Mouse (Mus musculus) MEL (cell line): ENCODE measurements around the gene Limch1. TPM values are rescaled to one million over a fixed set of nuclear protein-coding genes. Genes with fewer than 3 reads are reported as not detected.

ENCODE experiments used
- DNase-seq: peaks from one replicate; pipeline ENCODE4 v3.0.0; 2011; ENCODE audit warnings: low read depth, low spot score
- H3K27ac ChIP-seq: 2 replicates; pipeline ENCODE4 v1.5.1; 2012; ENCODE audit warnings: low read depth, mild to moderate bottlenecking, control low read depth, low read length, moderate library complexity; ENCODE audit not compliant: control insufficient read depth
- H3K27me3 ChIP-seq, 2 experiments: fragments of 150-350 bp in 1 of 2; sonication (generic) in 1 of 2; 2 replicates each; pipeline ENCODE4 v1.6.1; 2012; ENCODE audit warnings: low read length in 2 of 2, mild to moderate bottlenecking in 2 of 2, improper control_type of control experiment in 1 of 2, moderate library complexity in 1 of 2; ENCODE audit not compliant: insufficient read depth in 2 of 2, control insufficient read depth in 1 of 2
- H3K36me3 ChIP-seq, 2 experiments: 2 replicates each; pipeline ENCODE4 v1.6.1; 2012 to 2014; ENCODE audit warnings: low read length in 2 of 2, improper control_type of control experiment in 1 of 2, inconsistent platforms in 1 of 2, mild to moderate bottlenecking in 1 of 2; ENCODE audit not compliant: insufficient read depth in 2 of 2, control insufficient read depth in 1 of 2
- H3K4me1 ChIP-seq, 2 experiments: fragments of 150-350 bp in 1 of 2; sonication (generic) in 1 of 2; 2 replicates each; pipeline ENCODE4 v1.6.1; 2012; ENCODE audit warnings: low read length in 2 of 2, improper control_type of control experiment in 1 of 2, mild to moderate bottlenecking in 1 of 2; ENCODE audit not compliant: insufficient read depth in 2 of 2, control insufficient read depth in 1 of 2
- H3K4me3 ChIP-seq, 2 experiments: fragments of 150-350 bp in 1 of 2; sonication (generic) in 1 of 2; 2 replicates each; pipeline ENCODE4 v1.5.1; 2012; ENCODE audit warnings: low read depth in 2 of 2, low read length in 2 of 2, mild to moderate bottlenecking in 2 of 2, moderate library complexity in 2 of 2, control low read depth in 1 of 2, improper control_type of control experiment in 1 of 2; ENCODE audit not compliant: control insufficient read depth in 1 of 2, insufficient read depth in 1 of 2
- H3K79me2 ChIP-seq: 2 replicates; pipeline ENCODE4 v1.6.1; 2012; ENCODE audit warnings: mild to moderate bottlenecking, low read length, moderate library complexity; ENCODE audit not compliant: control insufficient read depth, poor library complexity, insufficient read depth
- H3K9ac ChIP-seq: 2 replicates; pipeline ENCODE4 v1.6.1; 2012; ENCODE audit warnings: low read depth, mild to moderate bottlenecking, control low read depth, low read length, moderate library complexity; ENCODE audit not compliant: control insufficient read depth, poor library complexity, severe bottlenecking
- H3K9me3 ChIP-seq: fragments of 150-350 bp; sonication (generic); replicated peaks from 2 replicates; pipeline ENCODE4 v1.6.1; 2012; ENCODE audit warnings: mild to moderate bottlenecking, low read length, improper control_type of control experiment, moderate library complexity; ENCODE audit not compliant: insufficient read depth
- CHD2 ChIP-seq: IDR thresholded peaks from 2 replicates; pipeline ENCODE4 v1.6.1; 2011; ENCODE audit warnings: low read length, improper control_type of control experiment
- CTCF ChIP-seq, 3 experiments: IDR thresholded peaks in 2 of 3; conservative IDR thresholded peaks in 1 of 3; 2 replicates each; pipeline ENCODE4 v1.5.1; 2011 to 2012; ENCODE audit warnings: low read length in 3 of 3, low read depth in 2 of 3, mild to moderate bottlenecking in 2 of 3, improper control_type of control experiment in 1 of 3, inconsistent platforms in 1 of 3, mixed read lengths in 1 of 3, moderate library complexity in 1 of 3; ENCODE audit not compliant: control insufficient read depth in 1 of 3, insufficient read depth in 1 of 3, poor library complexity in 1 of 3, severe bottlenecking in 1 of 3
- EP300 ChIP-seq, 2 experiments: IDR thresholded peaks; 2 replicates each; pipeline ENCODE4 v1.6.1; 2011; ENCODE audit warnings: improper control_type of control experiment in 2 of 2, low read length in 2 of 2, low read depth in 1 of 2, mild to moderate bottlenecking in 1 of 2
- ETS1 ChIP-seq: IDR thresholded peaks from 2 replicates; pipeline ENCODE4 v1.6.1; 2012; ENCODE audit warnings: low read depth, mild to moderate bottlenecking, inconsistent platforms, low read length, improper control_type of control experiment, moderate library complexity
- GABPA ChIP-seq: IDR thresholded peaks from 2 replicates; pipeline ENCODE4 v1.6.1; 2012; ENCODE audit warnings: low read depth, mild to moderate bottlenecking, inconsistent platforms, low read length, improper control_type of control experiment, moderate library complexity
- HCFC1 ChIP-seq: IDR thresholded peaks from 2 replicates; pipeline ENCODE4 v1.6.1; 2012; ENCODE audit warnings: low read depth, mild to moderate bottlenecking, inconsistent platforms, low read length, improper control_type of control experiment, moderate library complexity
- JUND ChIP-seq: IDR thresholded peaks from 2 replicates; pipeline ENCODE4 v1.6.1; 2011; ENCODE audit warnings: low read depth, mild to moderate bottlenecking, improper control_type of control experiment, low read length
- MAFK ChIP-seq: IDR thresholded peaks from 2 replicates; pipeline ENCODE4 v1.6.1; 2011; ENCODE audit warnings: low read depth, mild to moderate bottlenecking, low read length, improper control_type of control experiment, borderline replicate concordance
- MXI1 ChIP-seq: IDR thresholded peaks from 2 replicates; pipeline ENCODE4 v1.6.1; 2011; ENCODE audit warnings: mild to moderate bottlenecking, low read depth, low read length, improper control_type of control experiment
- NRF1 ChIP-seq: IDR thresholded peaks from 2 replicates; pipeline ENCODE4 v1.6.1; 2014; ENCODE audit warnings: low read depth, mild to moderate bottlenecking, inconsistent platforms, low read length, improper control_type of control experiment, moderate library complexity; ENCODE audit not compliant: poor library complexity, insufficient read depth, severe bottlenecking
- POLR2AphosphoS2 ChIP-seq: IDR thresholded peaks from 2 replicates; pipeline ENCODE4 v1.6.1; 2011; ENCODE audit warnings: low read length, improper control_type of control experiment
- TCF12 ChIP-seq: IDR thresholded peaks from 2 replicates; pipeline ENCODE4 v1.6.1; 2014; ENCODE audit warnings: low read depth, mild to moderate bottlenecking, inconsistent platforms, low read length, improper control_type of control experiment, moderate library complexity
- UBTF ChIP-seq: IDR thresholded peaks from 2 replicates; pipeline ENCODE4 v1.6.1; 2012; ENCODE audit warnings: low read depth, mild to moderate bottlenecking, inconsistent platforms, low read length, improper control_type of control experiment, moderate library complexity, borderline replicate concordance; ENCODE audit not compliant: insufficient read depth
- USF1 ChIP-seq: IDR thresholded peaks from 2 replicates; pipeline ENCODE4 v1.6.1; 2014; ENCODE audit warnings: low read depth, mild to moderate bottlenecking, inconsistent platforms, low read length, improper control_type of control experiment, moderate library complexity
- USF2 ChIP-seq, 2 experiments: IDR thresholded peaks; 2 replicates each; pipeline ENCODE4 v1.6.1; 2011 to 2012; ENCODE audit warnings: improper control_type of control experiment in 2 of 2, low read length in 2 of 2, borderline replicate concordance in 1 of 2, inconsistent platforms in 1 of 2, low read depth in 1 of 2, mild to moderate bottlenecking in 1 of 2; ENCODE audit not compliant: insufficient read depth in 1 of 2
- ZC3H11A ChIP-seq: IDR thresholded peaks from 2 replicates; pipeline ENCODE4 v1.6.1; 2012; ENCODE audit warnings: low read depth, mild to moderate bottlenecking, inconsistent platforms, low read length, improper control_type of control experiment
- ZKSCAN1 ChIP-seq: IDR thresholded peaks from 2 replicates; pipeline ENCODE4 v1.6.1; 2012; ENCODE audit warnings: low read depth, mild to moderate bottlenecking, inconsistent platforms, low read length, improper control_type of control experiment, moderate library complexity
- ZNF384 ChIP-seq: IDR thresholded peaks from 2 replicates; pipeline ENCODE4 v1.6.1; 2012; ENCODE audit warnings: low read depth, mild to moderate bottlenecking, inconsistent platforms, low read length, improper control_type of control experiment
- polyA plus RNA-seq, 2 experiments: library from polyadenylated mRNA; stranded (reverse) in 1 of 2; unstranded in 1 of 2; fragments of >175 nt in 1 of 2; fragments of >200 nt in 1 of 2; gene quantifications; 2 replicates each; pipeline versions ENCODE4 v1.2.1 to v1.2.4; 2012; ENCODE audit warnings: low replicate concordance in 2 of 2, low read depth in 1 of 2; ENCODE audit not compliant: insufficient read length in 2 of 2, insufficient read depth in 1 of 2, missing spikeins in 1 of 2
- total RNA-seq: library from RNA; depleted of rRNA; stranded (reverse); fragments of 300-350 nt; gene quantifications from 2 replicates; pipeline ENCODE4 v1.2.3, GENCODE M21; 2012

Limch1 gene
- total and polyA plus RNA-seq, 3 experiments = not detected

GRCm38 (mm10) chr5:66768034-66768433, 22.4 kb downstream of the Limch1 start:
- H3K27ac ChIP-seq = no peak overlapping the region
- peak; percentile 28 for DNase-seq
- no peaks in the 10 kb centered on the region for H3K4me1 ChIP-seq
- H3K36me3 ChIP-seq = no peaks in the 10 kb centered on the region
- H3K4me3 ChIP-seq = no peak overlapping the region
- H3K79me2 ChIP-seq = no peaks in the 10 kb centered on the region
- TF ChIP-seq UBTF (no peak), USF2 (IDR thresholded peaks at IDR 0.05; ENCODE audit: borderline replicate concordance in 1 of 2, insufficient read depth in 1 of 2, low read depth in 1 of 2, low read length in 2 of 2) (no peak), ETS1 (peak; percentile 46; the same call in 1 of the 2 replicates), EP300 (IDR thresholded peaks at IDR 0.05; ENCODE audit: low read depth in 1 of 2, low read length in 2 of 2) (peak in 1 of 2 experiments; percentile 27; a peak in 1 of 4 replicates), NRF1 (no peak), USF1 (no peak), GABPA (no peak), JUND (no peak), ZNF384 (peak; percentile 30; the same call in 1 of the 2 replicates), POLR2AphosphoS2 (no peak), MXI1 (no peak), MAFK (no peak), ZC3H11A (no peak), TCF12 (peak; percentile 77; the same call in 1 of the 2 replicates), CTCF (IDR thresholded peaks at IDR 0.05 in 2 of 3, conservative IDR thresholded peaks at IDR 0.05 in 1 of 3; ENCODE audit: control insufficient read depth in 1 of 3, insufficient read depth in 1 of 3, low read depth in 2 of 3, low read length in 3 of 3, poor library complexity in 1 of 3, severe bottlenecking in 1 of 3) (no peak)
- H3K9me3 ChIP-seq = no peaks in the 10 kb centered on the region
- H3K27me3 ChIP-seq = no peaks in the 10 kb centered on the region
- no peak overlapping the region for H3K9ac ChIP-seq

GRCm38 (mm10) chr5:66769070-66769469, 23.4 kb downstream of the Limch1 start:
- TF ChIP-seq GABPA (no peak), CHD2 (no peak), MAFK (no peak), ZKSCAN1 (no peak), TCF12 (no peak), HCFC1 (no peak)
- TF ChIP-seq, all 39 proteins: peak for 0
- Histone ChIP-seq H3K36me3 (no peaks in the 10 kb centered on the region), H3K4me1 (no peaks in the 10 kb centered on the region), H3K9ac (no peak overlapping the region), H3K27me3 (no peaks in the 10 kb centered on the region), H3K79me2 (no peaks in the 10 kb centered on the region), H3K4me3 (no peak overlapping the region), H3K27ac (no peak overlapping the region), H3K9me3 (no peaks in the 10 kb centered on the region)
- DNase-seq = no peak
